Mouse (Mus musculus) intestine, postnatal 0 days (tissue): ENCODE measurements at regions not wholly inside any gene's neighbourhood (a gene's known extent, or its start where the extent isn't known, plus 50 kb on each side); places are given as distances from the start of the nearest gene placed in this dataset.

Experiments used
- ATAC-seq: fragments of 200-750 bp; cut with Nextera tagmentation; 2 replicates; pipeline ENCODE4 v1.8.0; 2017; ENCODE audit warnings: mild to moderate bottlenecking, moderate TSS enrichment, moderate library complexity
- H3K27ac ChIP-seq: fragments of 300-500 bp; sonication (generic); 2 replicates; pipeline ENCODE4 v1.5.1; 2014; ENCODE audit warnings: mild to moderate bottlenecking, low read depth, low read length, moderate library complexity
- H3K27me3 ChIP-seq: fragments of 300-500 bp; sonication (generic); replicated peaks from 2 replicates; pipeline ENCODE4 v1.6.1; 2014; ENCODE audit warnings: low read length, mixed read lengths; ENCODE audit not compliant: control insufficient read depth, insufficient read depth
- H3K36me3 ChIP-seq: fragments of 300-500 bp; sonication (generic); 2 replicates; pipeline ENCODE4 v1.6.1; 2014; ENCODE audit warnings: mild to moderate bottlenecking, moderate library complexity; ENCODE audit not compliant: control insufficient read depth, insufficient read depth
- H3K4me1 ChIP-seq: fragments of 300-500 bp; sonication (generic); replicated peaks from 2 replicates; pipeline ENCODE4 v1.6.1; 2014; ENCODE audit warnings: antibody characterized with exemption, low read length, mixed read lengths; ENCODE audit not compliant: control insufficient read depth, insufficient read depth
- H3K4me2 ChIP-seq: fragments of 300-500 bp; sonication (generic); replicated peaks from 2 replicates; pipeline ENCODE4 v1.6.1; 2014; ENCODE audit warnings: low read depth, mild to moderate bottlenecking, moderate library complexity
- H3K4me3 ChIP-seq: fragments of 300-500 bp; sonication (generic); 2 replicates; pipeline ENCODE4 v1.5.1; 2014; ENCODE audit warnings: low read depth, low read length
- H3K9ac ChIP-seq: fragments of 300-500 bp; sonication (generic); 2 replicates; pipeline ENCODE4 v1.6.1; 2014; ENCODE audit warnings: mild to moderate bottlenecking, low read depth, low read length
- H3K9me3 ChIP-seq: fragments of 300-500 bp; sonication (generic); 2 replicates; pipeline ENCODE4 v1.6.1; 2016; ENCODE audit warnings: mixed run types; ENCODE audit not compliant: control insufficient read depth
- CTCF ChIP-seq: sonication (generic); IDR thresholded peaks from 2 replicates; pipeline ENCODE4 v1.5.1; 2016; ENCODE audit warnings: low read depth, mild to moderate bottlenecking, control low read depth, antibody characterized with exemption, moderate library complexity
- WGBS: fragments of 180-500 bp; shearing (Covaris S2); extraction: QIAGEN DNeasy Blood & Tissue Kit; methylation state at CpG from one replicate; pipeline ENCODE4 v1.1.7; 2014; 5-methylcytosine and 5-hydroxymethylcytosine counted together

DNA sequence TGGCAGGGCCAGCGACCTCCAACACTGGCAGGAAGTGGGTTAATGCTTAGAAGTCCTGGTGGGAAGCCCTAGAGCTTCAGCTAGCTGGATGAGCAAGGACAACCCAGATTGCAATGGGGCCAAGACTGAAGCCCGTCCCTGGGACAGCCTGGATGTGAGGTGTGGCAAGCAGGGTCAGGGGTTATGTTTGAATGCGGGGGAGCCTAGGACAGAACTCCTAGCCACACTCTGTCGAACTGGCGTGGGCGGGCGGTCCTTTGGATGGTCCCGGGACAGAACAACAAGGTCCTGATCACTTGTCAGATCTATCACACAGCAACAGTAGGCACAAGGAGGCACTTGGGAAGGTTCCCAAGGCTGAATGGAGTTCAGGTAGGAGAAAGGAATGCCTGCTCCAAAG, 101.1 kb upstream of the Ccnd1 start:
- no peaks in the 10 kb centered on the region for H3K36me3 ChIP-seq
- 75% methylated on average over 8 of the region's 8 CpGs for WGBS
- no peaks in the 10 kb centered on the region for H3K9me3 ChIP-seq
- no peaks in the 10 kb centered on the region for H3K4me1 ChIP-seq
- no peak overlapping the region for H3K4me3 ChIP-seq
- H3K27ac ChIP-seq, result no peak overlapping the region
- H3K27me3 ChIP-seq, result no peaks in the 10 kb centered on the region
- H3K9ac ChIP-seq, result no peak overlapping the region
- TF ChIP-seq CTCF, result no peak
- no peak overlapping the region for H3K4me2 ChIP-seq
- no peak for ATAC-seq

DNA sequence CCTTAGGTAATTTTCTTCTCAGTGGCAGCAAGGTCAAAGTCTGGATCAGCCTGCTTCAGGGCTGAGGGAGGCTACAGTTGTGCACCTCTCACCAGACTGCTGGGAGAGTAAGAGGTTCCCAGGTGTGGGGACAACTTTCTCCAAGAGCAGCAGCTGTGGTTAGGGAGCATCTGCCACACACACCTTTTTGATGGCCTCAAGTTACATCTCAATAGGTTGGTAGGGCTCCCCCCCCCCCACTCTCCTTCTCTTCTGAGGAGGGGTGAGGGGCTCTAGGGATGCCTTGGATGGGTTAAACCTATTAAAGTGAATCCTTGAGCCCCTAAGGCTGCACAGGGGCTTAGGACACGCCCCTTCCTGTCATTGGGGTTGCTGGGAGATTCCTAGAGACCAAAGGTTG, 94.7 kb upstream of the Ccnd1 start:
- Histone ChIP-seq H3K4me1 (peaks cover 13% of the 10 kb centered on the region), H3K9ac (no peak overlapping the region), H3K4me2 (no peak overlapping the region), H3K36me3 (no peaks in the 10 kb centered on the region), H3K27ac (no peak overlapping the region; the same call in 1 of the 2 replicates), H3K9me3 (no peaks in the 10 kb centered on the region), H3K27me3 (no peaks in the 10 kb centered on the region), H3K4me3 (no peak overlapping the region)
- whole genome bisulfite sequencing, result 57% methylated on average over 1 of the region's 1 CpGs
- no peak for ATAC-seq
- no peak for TF ChIP-seq CTCF

DNA sequence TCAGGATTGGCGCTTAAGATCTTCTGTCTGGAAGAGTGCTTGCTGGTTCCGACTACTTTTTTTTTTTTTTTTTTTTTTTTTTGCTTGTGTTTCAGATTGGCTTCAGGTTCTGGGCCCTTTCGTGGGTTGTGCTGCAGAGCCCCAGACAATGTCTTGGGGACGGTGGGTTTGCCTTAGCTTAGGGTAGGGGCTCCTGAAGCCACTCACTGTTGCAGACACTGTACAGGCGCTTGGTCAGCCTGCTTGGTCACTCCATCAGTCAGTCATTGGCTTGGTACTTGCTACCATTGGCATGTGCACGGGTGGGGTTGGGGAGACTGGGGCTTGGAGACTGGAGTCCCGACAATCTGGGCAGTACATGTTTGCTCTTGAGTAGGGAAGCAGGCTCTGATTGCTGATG, 91.5 kb upstream of the Ccnd1 start:
- Histone ChIP-seq H3K9me3 (no peaks in the 10 kb centered on the region), H3K27me3 (no peaks in the 10 kb centered on the region), H3K4me2 (peak overlapping the region; percentile 58), H3K4me3 (no peak overlapping the region), H3K9ac (no peak overlapping the region), H3K27ac (no peak overlapping the region), H3K36me3 (no peaks in the 10 kb centered on the region), H3K4me1 (peaks cover 13% of the 10 kb centered on the region)
- 25% methylated on average over 7 of the region's 7 CpGs for WGBS
- no peak for TF ChIP-seq CTCF
- no peak for ATAC-seq

DNA sequence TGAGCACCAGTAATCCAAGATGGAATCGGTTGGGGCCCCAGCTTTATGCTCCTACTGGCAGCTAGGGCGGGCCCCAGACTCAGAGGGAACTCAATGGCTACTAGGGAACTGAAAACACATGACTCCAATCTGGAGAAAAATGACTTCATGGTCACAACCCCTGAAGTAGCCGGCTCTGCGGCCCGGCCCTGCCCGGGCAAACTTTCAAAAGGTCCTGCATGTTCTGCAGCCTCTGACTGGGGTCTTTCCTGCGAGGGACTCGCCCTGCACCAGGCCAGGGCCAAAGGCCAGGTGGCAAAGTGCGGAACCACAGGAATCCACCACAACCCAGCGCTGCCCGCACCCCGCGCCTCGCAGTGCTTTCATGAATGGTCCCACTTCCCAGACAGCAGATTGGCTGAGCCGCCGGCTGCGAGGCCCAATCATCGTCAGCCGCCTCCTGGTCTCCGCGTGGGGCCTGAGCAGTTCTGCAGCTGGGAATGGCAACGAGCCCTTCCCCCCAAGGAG, 91.0 kb upstream of the Ccnd1 start:
- H3K27ac ChIP-seq, result no peak overlapping the region
- 1% methylated on average over 22 of the region's 22 CpGs for WGBS

DNA sequence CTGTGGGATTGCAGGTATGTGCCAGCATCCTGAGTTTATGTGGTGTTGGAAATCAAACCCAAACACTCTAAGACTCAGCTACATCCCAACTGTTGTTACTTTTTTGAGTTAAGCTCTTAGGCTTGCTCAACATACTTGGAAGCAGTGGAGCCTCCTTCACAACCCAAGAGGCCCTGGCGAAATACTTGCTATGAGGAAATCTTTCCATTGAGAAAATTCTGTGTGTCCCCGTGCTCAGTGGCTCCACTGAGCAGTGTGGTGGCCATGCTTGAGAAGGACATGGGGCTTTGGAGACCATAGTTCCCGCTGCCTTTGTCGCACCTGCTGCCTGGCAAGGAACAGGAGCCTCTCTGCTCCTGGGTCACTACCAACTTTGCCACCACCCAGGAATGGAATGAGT, 89.9 kb upstream of the Ccnd1 start:
- Histone ChIP-seq H3K4me1 (peaks cover 9% of the 10 kb centered on the region), H3K27me3 (no peaks in the 10 kb centered on the region), H3K27ac (no peak overlapping the region), H3K4me3 (no peak overlapping the region), H3K9ac (no peak overlapping the region), H3K9me3 (no peaks in the 10 kb centered on the region), H3K4me2 (no peak overlapping the region), H3K36me3 (no peaks in the 10 kb centered on the region)
- TF ChIP-seq CTCF, result peak; percentile 34; the same call in 1 of the 2 replicates
- no peak for ATAC-seq
- 85% methylated on average over 4 of the region's 4 CpGs for whole genome bisulfite sequencing

More for the DNA sequence above, 91.0 kb upstream of the Ccnd1 start:
- Histone ChIP-seq H3K4me1 (peaks cover 13% of the 10 kb centered on the region), H3K27me3 (no peaks in the 10 kb centered on the region), H3K36me3 (no peaks in the 10 kb centered on the region), H3K9me3 (no peaks in the 10 kb centered on the region), H3K9ac (no peak overlapping the region), H3K4me3 (0 out of 2 replicates have a peak overlapping the region, but pooled peaks have one; percentile 9), H3K4me2 (peak overlapping the region; percentile 58)
- TF ChIP-seq CTCF, result peak; percentile 18; the same call in 1 of the 2 replicates
- peak; percentile 74 for ATAC-seq

DNA sequence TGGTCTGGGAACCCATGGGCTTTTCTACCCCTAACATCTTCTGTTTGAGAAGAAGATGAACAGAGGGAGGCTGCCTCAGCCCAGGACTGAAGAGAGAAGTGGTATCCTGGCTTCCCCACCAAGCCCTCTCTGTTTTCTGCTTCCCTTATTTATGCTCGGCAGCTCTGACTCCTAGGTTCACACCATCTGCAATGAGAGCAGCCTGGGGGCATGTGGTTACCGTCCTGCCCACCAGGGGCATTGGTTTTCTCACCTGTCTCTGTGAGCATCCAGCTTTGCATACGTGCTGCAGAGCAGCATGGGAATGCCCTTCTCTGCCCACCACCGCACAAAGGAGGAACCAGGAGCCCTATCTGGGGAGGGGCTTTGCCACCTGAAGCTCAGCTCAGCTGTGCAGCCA, 89.4 kb upstream of the Ccnd1 start:
- H3K4me2 ChIP-seq, result no peak overlapping the region
- H3K9me3 ChIP-seq, result no peaks in the 10 kb centered on the region
- no peak overlapping the region for H3K9ac ChIP-seq
- TF ChIP-seq CTCF, result peak; percentile 36; the same call in 1 of the 2 replicates
- H3K4me1 ChIP-seq, result peaks cover 9% of the 10 kb centered on the region
- no peak for ATAC-seq
- H3K36me3 ChIP-seq, result no peaks in the 10 kb centered on the region
- H3K27ac ChIP-seq, result no peak overlapping the region
- no peaks in the 10 kb centered on the region for H3K27me3 ChIP-seq
- H3K4me3 ChIP-seq, result no peak overlapping the region
- 60% methylated on average over 4 of the region's 4 CpGs for WGBS

DNA sequence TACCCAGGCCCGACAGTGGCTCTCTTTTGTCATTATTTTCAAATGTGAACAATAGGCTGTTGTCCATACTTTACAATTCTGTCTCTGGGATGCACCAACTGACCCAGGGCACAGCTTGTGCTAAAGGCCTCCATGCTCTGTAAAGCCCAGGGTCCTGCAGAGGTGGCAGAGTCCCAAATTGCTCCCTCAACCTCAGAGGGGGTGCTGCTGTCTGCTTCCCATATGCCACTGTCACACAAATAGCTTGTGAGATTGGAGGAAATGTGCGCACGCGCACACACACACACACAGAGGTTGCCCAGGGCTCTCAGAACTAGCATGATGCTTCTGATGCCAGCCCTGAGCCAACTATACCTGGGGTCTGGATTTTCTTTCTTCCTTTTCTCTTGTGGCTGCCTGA, 87.3 kb upstream of the Ccnd1 start:
- Histone ChIP-seq H3K4me3 (no peak overlapping the region), H3K9me3 (no peaks in the 10 kb centered on the region), H3K4me1 (peaks cover 9% of the 10 kb centered on the region), H3K27ac (no peak overlapping the region), H3K36me3 (no peaks in the 10 kb centered on the region), H3K4me2 (no peak overlapping the region), H3K9ac (no peak overlapping the region), H3K27me3 (no peaks in the 10 kb centered on the region)
- ATAC-seq, result no peak
- WGBS, result 91% methylated on average over 4 of the region's 4 CpGs
- no peak for TF ChIP-seq CTCF
